Mouse (Mus musculus) urinary bladder, postnatal 14 days (tissue): ENCODE measurements around the gene Kcnh3.

Experiments used
- DNase-seq: peaks from one replicate; pipeline ENCODE4 v3.0.0; 2021; ENCODE audit warnings: low spot score

The Kcnh3 gene

GRCm38 (mm10) chr15:99285189-99285535 lies 60.5 kb downstream of the Kcnh3 start:
- no peak for DNase-seq

- DNase-seq = no peak
These were observed 65.9 kb downstream of the Kcnh3 start for GRCm38 (mm10) chr15:99290586-99290985.
